Mouse (Mus musculus) midbrain, postnatal 0 days (tissue): ENCODE results near the gene Plekhm3. TPM values are rescaled to one million over a fixed set of nuclear protein-coding genes. Genes with fewer than 3 reads are reported as not detected.
A peak's percentile ranks its signal among the peaks of the same experiment; 100 is the strongest.

Experiments
- ATAC-seq: fragments of 200-750 bp; cut with Nextera tagmentation; 2 replicates; pipeline ENCODE4 v1.8.0; 2017; ENCODE audit warnings: moderate number of reproducible peaks, mild to moderate bottlenecking, moderate TSS enrichment, moderate library complexity; ENCODE audit not compliant: low FRiP score
- DNase-seq: peaks from one replicate; pipeline ENCODE4 v3.0.0-alpha.2; 2015; ENCODE audit warnings: low spot score
- H3K27ac ChIP-seq: fragments of 300-500 bp; sonication (generic); 2 replicates; pipeline ENCODE4 v1.5.1; 2014; ENCODE audit warnings: low read depth, mild to moderate bottlenecking, low read length, mixed read lengths
- H3K27me3 ChIP-seq: fragments of 300-500 bp; sonication (generic); 2 replicates; pipeline ENCODE4 v1.6.1; 2014; ENCODE audit warnings: low read length, control low read depth, mixed read lengths; ENCODE audit not compliant: insufficient read depth
- H3K36me3 ChIP-seq: fragments of 300-500 bp; sonication (generic); 2 replicates; pipeline ENCODE4 v1.6.1; 2014; ENCODE audit warnings: low read length, control low read depth, mixed read lengths; ENCODE audit not compliant: insufficient read depth
- H3K4me1 ChIP-seq: fragments of 300-500 bp; sonication (generic); 2 replicates; pipeline ENCODE4 v1.6.1; 2014; ENCODE audit warnings: mild to moderate bottlenecking, control low read depth, antibody characterized with exemption, low read length, mixed read lengths; ENCODE audit not compliant: insufficient read depth
- H3K4me2 ChIP-seq: fragments of 300-500 bp; sonication (generic); 2 replicates; pipeline ENCODE4 v1.6.1; 2014; ENCODE audit warnings: low read depth, mild to moderate bottlenecking, low read length, mixed read lengths; ENCODE audit not compliant: poor library complexity, severe bottlenecking
- H3K4me3 ChIP-seq: fragments of 300-500 bp; sonication (generic); 2 replicates; pipeline ENCODE4 v1.5.1; 2014; ENCODE audit warnings: low read depth, mild to moderate bottlenecking, low read length, moderate library complexity
- H3K9ac ChIP-seq: fragments of 300-500 bp; sonication (generic); replicated peaks from 2 replicates; pipeline ENCODE4 v1.6.1; 2014; ENCODE audit warnings: mild to moderate bottlenecking, low read length, moderate library complexity, mixed read lengths; ENCODE audit not compliant: poor library complexity, severe bottlenecking
- H3K9me3 ChIP-seq: fragments of 300-500 bp; sonication (generic); 2 replicates; pipeline ENCODE4 v1.6.1; 2016; ENCODE audit warnings: low read length, control low read depth
- CTCF ChIP-seq: IDR thresholded peaks from 2 replicates; pipeline ENCODE4 v1.5.1; 2016; ENCODE audit warnings: antibody characterized with exemption, mild to moderate bottlenecking
- WGBS: fragments of 180-500 bp; shearing (Covaris S2); extraction: QIAGEN DNeasy Blood & Tissue Kit; methylation state at CpG from one replicate; pipeline ENCODE4 v1.1.7; 2014; 5-methylcytosine and 5-hydroxymethylcytosine counted together
- polyA plus RNA-seq: library from polyadenylated mRNA; unstranded; fragments of >200 nt; fragmentation: Nextera tagmentation; extraction: Ambion mirVana; gene quantifications from 2 replicates; pipeline ENCODE4 v1.2.1, GENCODE M21; 2015
- total RNA-seq: library from RNA; depleted of rRNA; stranded (reverse); fragments of >200 nt; gene quantifications from 2 replicates; pipeline ENCODE4 v1.2.3, GENCODE M21; 2014

Plekhm3 gene
- total and polyA plus RNA-seq, 2 experiments from 2014 or later = 5.9 to 14.6 TPM

DNA sequence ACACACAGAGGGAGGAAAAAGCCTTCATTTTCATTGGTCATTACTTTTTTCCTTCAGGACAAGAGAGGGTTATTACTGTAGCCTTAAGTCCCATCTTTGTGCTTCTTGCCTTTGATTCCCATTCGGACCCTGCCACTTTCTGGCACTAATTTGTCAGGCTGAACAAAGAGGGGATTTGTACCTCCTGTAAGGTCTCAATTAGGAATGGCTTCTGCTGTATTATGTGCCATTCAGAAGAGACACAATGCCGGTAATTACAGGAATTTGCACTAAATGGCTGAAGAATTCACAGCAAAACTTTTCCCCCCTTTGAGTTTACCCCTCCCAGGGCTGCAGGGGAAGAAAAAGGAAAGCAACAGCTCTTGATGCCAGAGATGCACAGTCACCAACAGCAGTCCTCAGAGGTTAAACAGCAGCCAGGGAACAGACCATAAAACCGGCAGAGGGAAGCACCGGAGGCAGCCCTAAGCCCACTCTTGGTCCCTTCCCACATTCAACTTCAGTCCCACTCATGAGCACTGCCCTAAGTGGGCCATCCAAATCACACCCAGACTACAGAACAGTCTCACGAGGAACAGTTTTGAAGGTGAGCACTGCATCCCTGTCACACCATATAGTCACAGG, 39.6 kb downstream of the Plekhm3 start:
- peak; percentile 15 for DNase-seq
- H3K4me1 ChIP-seq = peaks cover 8% of the 10 kb centered on the region; the same call in 1 of the 2 replicates
- ATAC-seq = no peak
- 14% methylated on average over 5 of the region's 5 CpGs for WGBS
- H3K27ac ChIP-seq = no peak overlapping the region
- H3K4me2 ChIP-seq = no peak overlapping the region
- peaks cover 8% of the 10 kb centered on the region; the same call in 1 of the 2 replicates for H3K36me3 ChIP-seq
- H3K4me3 ChIP-seq = no peak overlapping the region
- no peaks in the 10 kb centered on the region for H3K27me3 ChIP-seq
- no peaks in the 10 kb centered on the region for H3K9me3 ChIP-seq
- no peak overlapping the region for H3K9ac ChIP-seq
- TF ChIP-seq CTCF = no peak

DNA sequence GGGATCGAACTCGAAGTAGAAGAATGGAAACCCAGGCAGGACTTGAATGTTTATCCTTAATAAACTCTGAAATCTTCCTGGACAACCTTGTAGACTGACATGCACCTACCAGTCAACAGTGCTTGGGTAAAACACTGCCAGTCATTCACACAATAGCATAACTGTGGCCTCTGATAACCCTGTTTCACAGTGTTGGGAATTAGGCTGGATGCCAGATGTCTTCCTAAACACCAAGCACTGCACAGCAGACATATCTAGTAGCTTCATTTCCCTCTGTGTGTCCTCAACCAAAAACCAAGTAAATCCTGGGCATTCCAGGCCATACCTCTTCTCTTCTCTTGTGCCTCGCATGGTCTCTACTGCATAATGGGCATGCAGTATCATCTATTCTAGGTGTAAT, 42.3 kb downstream of the Plekhm3 start:
- H3K4me2 ChIP-seq = no peak overlapping the region
- 82% methylated on average over 3 of the region's 3 CpGs for WGBS

DNA sequence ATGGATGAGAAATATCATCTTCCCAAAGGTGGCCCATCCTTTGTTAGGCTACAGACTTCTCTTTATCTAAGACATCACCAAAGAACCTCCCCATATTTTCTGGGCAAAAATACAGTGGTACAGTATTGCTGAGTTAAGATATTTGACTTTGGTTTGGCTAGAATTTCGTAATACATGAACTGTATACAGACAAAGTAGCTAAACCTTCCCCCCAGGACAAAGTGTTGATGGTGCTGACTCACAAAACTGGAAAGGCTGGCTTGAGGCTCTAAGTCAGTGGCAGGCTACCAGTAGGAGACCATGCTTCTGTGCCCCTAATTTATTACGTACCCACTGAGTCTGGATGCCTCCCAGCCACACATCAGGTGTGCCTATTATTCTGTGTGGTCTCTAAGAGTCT, 48.9 kb downstream of the Plekhm3 start:
- H3K4me3 ChIP-seq = no peak overlapping the region
- no peak overlapping the region for H3K9ac ChIP-seq
- no peak overlapping the region for H3K27ac ChIP-seq
- no peak for DNase-seq
- no peaks in the 10 kb centered on the region for H3K9me3 ChIP-seq
- H3K4me2 ChIP-seq = no peak overlapping the region
- no peaks in the 10 kb centered on the region for H3K4me1 ChIP-seq
- no peak for ATAC-seq
- H3K36me3 ChIP-seq = no peaks in the 10 kb centered on the region
- WGBS = 83% methylated on average over 2 of the region's 2 CpGs
- no peaks in the 10 kb centered on the region for H3K27me3 ChIP-seq
- no peak for TF ChIP-seq CTCF

More for the DNA sequence above, 42.3 kb downstream of the Plekhm3 start:
- H3K4me1 ChIP-seq = peaks cover 8% of the 10 kb centered on the region; the same call in 1 of the 2 replicates
- H3K9ac ChIP-seq = no peak overlapping the region
- DNase-seq (no peak), ATAC-seq (no peak)
- no peak overlapping the region for H3K4me3 ChIP-seq
- H3K36me3 ChIP-seq = no peaks in the 10 kb centered on the region
- no peak overlapping the region for H3K27ac ChIP-seq
- no peaks in the 10 kb centered on the region for H3K9me3 ChIP-seq
- TF ChIP-seq CTCF = no peak
- H3K27me3 ChIP-seq = no peaks in the 10 kb centered on the region

- H3K9ac ChIP-seq = no peak overlapping the region
- no peak for ATAC-seq
- no peaks in the 10 kb centered on the region for H3K36me3 ChIP-seq
- 57% methylated on average over 1 of the region's 1 CpGs for WGBS
- no peaks in the 10 kb centered on the region for H3K27me3 ChIP-seq
- no peak for TF ChIP-seq CTCF
- no peak overlapping the region for H3K27ac ChIP-seq
- no peaks in the 10 kb centered on the region for H3K9me3 ChIP-seq
- H3K4me2 ChIP-seq = no peak overlapping the region
- DNase-seq = no peak
- no peak overlapping the region for H3K4me3 ChIP-seq
- H3K4me1 ChIP-seq = no peaks in the 10 kb centered on the region
Measured at GRCm38 (mm10) chr1:64906226-64906625, 50.4 kb downstream of the Plekhm3 start.

- no peak for ATAC-seq
Measured at GRCm38 (mm10) chr1:64903415-64903814, 53.2 kb downstream of the Plekhm3 start.

DNA sequence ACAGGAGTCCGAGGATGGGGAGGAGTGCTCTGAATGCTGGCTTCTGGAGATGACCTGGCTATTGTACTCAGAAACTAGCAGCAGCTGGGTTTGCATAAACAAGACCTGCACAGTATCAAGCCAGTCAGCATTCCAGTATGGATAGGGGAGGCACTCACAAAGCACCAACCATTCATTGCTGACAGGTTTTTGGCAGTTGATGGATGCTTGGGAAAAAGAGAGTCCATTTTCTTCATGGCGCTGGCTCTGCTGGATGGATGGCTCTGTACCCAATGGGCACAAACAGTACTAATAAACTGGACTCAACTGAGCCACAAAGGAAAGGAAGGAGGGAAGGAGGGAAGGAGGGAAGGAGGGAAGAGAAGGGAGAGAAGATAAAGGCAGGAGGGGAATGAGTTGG, 53.8 kb downstream of the Plekhm3 start:
- ATAC-seq = no peak
- Histone ChIP-seq H3K4me3 (no peak overlapping the region), H3K4me2 (no peak overlapping the region), H3K9ac (no peak overlapping the region), H3K27ac (no peak overlapping the region), H3K36me3 (no peaks in the 10 kb centered on the region), H3K27me3 (no peaks in the 10 kb centered on the region), H3K4me1 (no peaks in the 10 kb centered on the region), H3K9me3 (no peaks in the 10 kb centered on the region)
- DNase-seq = no peak
- TF ChIP-seq CTCF = no peak
- WGBS = 81% methylated on average over 2 of the region's 2 CpGs

More at GRCm38 (mm10) chr1:64903415-64903814, 53.2 kb downstream of the Plekhm3 start:
- Histone ChIP-seq H3K4me1 (no peaks in the 10 kb centered on the region), H3K4me2 (no peak overlapping the region), H3K9me3 (no peaks in the 10 kb centered on the region), H3K36me3 (no peaks in the 10 kb centered on the region), H3K27me3 (no peaks in the 10 kb centered on the region), H3K27ac (no peak overlapping the region), H3K4me3 (no peak overlapping the region), H3K9ac (no peak overlapping the region)
- no peak for DNase-seq
- 55% methylated on average over 4 of the region's 4 CpGs for WGBS
- no peak for TF ChIP-seq CTCF
